Mouse (Mus musculus) forelimb bud, embryonic 11.5 days (tissue): ENCODE data around the gene Qtrt2.

Experiments
- DNase-seq: peaks from one replicate; pipeline ENCODE4 v3.0.0-alpha.2; 2012; ENCODE audit warnings: low read depth, low spot score

Qtrt2 gene

GRCm38 (mm10) chr16:43925001-43925558 is 1.5 kb downstream of the Qtrt2 start:
- no peak for DNase-seq

GRCm38 (mm10) chr16:43922630-43923029 is 4.0 kb downstream of the Qtrt2 start:
- no peak for DNase-seq

- no peak for DNase-seq
Observed at GRCm38 (mm10) chr16:43922024-43922423, 4.6 kb downstream of the Qtrt2 start.

DNA sequence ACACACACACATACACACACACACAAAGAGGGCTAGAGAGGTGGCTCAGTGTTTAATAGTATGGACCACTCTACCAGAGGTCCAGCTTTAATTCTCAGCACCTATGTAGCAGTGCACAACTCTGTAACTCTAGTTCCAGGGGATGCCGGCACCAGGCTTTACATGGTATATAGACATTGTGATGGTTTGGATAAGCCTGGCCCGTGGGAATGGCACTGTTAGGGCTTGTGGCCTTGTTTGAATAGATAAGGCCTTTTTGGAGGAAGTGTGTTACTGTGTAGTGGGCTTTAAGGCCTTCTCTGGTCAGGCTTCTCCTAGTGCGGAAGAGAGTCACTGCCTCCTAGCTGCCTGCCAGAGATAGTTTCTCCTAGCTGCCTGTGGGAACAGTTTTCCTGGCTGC is 7.7 kb downstream of the Qtrt2 start:
- DNase-seq, result no peak

DNA sequence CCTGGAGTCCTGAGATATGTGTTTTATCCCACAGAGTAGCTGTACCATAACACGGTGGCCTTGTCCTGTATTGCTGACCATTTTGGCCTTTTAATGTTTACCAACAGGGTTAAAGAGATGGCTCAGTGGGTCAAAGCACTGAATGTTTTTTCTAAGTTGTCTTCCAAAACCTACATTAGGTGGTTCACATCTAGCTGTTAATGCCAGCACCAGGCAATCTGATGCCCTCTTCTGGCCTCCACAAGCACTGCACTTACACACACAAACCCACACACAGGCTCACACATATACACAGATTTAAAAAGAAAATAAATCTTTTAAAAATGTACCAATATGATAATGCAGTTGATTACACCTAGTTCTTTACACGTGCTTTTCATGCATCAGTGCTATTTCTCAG is 17.7 kb downstream of the Qtrt2 start:
- DNase-seq, result no peak

GRCm38 (mm10) chr16:43900571-43900970 is 26.0 kb downstream of the Qtrt2 start:
- no peak for DNase-seq

GRCm38 (mm10) chr16:43900138-43900537 is 26.5 kb downstream of the Qtrt2 start:
- DNase-seq, result no peak

GRCm38 (mm10) chr16:43894501-43894900 is 32.1 kb downstream of the Qtrt2 start:
- no peak for DNase-seq

DNA sequence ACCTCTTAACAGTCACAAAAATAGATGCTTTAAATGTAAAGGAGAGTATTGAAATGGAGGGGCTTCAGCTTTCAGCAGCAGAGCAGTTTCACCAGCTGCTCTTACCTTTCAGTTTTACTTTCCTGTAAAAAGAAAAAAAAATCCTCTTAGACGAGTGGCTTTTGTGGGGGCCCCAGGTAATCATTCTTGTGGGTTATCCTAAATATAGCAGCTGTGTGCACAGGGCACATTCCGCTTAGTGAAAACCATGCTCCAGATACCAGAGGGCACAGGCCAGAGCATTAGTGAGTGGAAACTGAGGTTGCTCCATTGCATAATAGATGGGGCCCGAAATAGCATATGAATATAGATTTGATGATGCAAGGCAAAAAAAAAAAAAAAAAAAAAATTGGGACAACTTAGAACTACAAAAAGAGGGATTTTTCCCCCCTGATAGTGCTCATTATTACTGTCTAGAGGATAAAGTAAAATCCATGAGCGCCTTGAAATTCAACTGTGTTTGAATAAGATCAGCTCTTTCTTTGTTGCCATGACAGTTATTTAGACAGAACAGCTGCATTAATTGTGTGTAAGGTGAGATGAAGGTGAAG is 35.8 kb downstream of the Qtrt2 start:
- DNase-seq, result no peak

- no peak for DNase-seq
Observed at GRCm38 (mm10) chr16:43890005-43890336, 36.6 kb downstream of the Qtrt2 start.

DNA sequence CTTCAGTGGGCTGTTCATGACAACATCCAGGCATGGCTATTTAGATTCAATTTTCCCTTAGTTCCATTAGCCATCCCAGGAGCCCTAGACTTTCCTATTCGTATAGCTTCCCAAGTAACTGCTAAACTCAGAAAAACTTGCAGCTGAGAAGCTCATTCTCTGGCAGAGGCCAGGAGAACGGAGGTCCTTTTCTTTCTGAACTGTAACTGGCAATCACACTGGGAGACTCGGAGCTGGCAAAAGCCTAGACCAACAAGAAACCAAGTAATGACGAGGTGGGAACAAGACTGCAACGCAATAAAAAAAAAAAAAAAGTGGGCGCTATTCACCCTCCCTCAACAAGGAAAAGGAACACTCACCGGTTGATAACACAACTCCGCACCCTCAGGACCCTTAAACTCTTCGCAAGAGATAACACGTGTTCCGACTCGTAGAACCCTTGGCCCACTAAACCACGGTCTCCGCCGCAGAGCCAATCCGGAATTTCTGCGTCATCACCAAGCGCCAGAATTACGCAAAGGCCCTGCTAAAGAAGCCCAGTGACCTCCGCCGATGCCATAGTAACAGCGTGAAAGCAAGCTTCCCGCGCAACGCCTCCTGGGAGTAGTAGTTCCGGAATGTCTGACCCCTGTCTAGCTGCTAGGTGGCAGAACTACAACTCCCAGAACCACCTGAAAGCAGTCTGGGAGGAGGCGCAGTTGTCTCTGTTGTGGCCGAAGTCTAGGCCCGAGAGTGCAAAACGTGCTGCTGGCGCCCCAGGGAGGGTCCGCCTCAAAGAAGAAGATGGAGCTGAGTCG is 37.2 kb downstream of the Qtrt2 start, which contains the start of gene Ccdc191:
Gene Ccdc191 (plus strand): TSS at position 593 of the 797 bp plus-strand sequence.
- DNase-seq, result peak; percentile 100

GRCm38 (mm10) chr16:43882329-43882728 is 44.3 kb downstream of the Qtrt2 start:
- DNase-seq, result no peak

- peak; percentile 16 for DNase-seq
Observed at GRCm38 (mm10) chr16:43881636-43882035, 45.0 kb downstream of the Qtrt2 start.

DNA sequence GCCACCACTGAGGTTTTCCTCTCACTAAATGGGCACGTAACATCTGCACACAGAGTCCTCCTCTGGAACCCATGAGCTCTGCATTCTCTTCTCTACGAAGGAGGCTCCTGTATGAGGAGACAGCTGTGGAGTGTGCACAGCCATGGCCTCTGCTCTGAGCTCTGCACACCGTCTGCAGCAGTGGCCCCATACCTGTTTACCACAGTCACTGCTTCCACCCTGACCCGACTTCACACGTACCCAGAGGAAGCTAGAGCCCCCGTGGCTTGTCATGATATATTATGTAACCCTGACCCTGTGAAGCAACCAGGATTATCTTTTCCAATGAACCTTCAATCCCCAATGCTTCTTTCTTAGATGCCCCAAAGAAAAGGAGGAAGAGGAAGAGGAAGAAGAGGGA is 46.8 kb downstream of the Qtrt2 start:
- no peak for DNase-seq

- no peak for DNase-seq
Observed at GRCm38 (mm10) chr16:43871419-43871818, 55.2 kb downstream of the Qtrt2 start.

DNA sequence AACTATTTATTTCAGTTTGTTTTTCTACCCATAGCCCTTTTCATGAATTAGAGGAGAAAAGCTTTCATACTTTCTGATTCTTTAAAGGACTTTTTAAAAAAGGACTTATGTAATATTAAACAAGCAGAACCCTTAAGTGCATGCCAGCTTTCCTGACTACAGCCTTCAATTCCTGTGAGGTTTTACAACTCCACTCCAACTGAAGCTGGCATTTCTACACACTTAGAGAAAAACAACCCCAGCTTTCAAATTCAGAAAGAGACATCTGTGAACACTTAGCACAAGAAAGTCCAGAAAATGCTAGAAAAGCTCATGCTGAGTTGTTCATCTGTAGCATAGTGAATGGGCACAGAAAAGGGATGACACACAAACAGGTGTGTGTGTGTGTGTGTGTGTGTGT is 56.8 kb downstream of the Qtrt2 start:
- DNase-seq, result no peak

- no peak for DNase-seq
Observed at GRCm38 (mm10) chr16:43860624-43861023, 66.0 kb downstream of the Qtrt2 start.

DNA sequence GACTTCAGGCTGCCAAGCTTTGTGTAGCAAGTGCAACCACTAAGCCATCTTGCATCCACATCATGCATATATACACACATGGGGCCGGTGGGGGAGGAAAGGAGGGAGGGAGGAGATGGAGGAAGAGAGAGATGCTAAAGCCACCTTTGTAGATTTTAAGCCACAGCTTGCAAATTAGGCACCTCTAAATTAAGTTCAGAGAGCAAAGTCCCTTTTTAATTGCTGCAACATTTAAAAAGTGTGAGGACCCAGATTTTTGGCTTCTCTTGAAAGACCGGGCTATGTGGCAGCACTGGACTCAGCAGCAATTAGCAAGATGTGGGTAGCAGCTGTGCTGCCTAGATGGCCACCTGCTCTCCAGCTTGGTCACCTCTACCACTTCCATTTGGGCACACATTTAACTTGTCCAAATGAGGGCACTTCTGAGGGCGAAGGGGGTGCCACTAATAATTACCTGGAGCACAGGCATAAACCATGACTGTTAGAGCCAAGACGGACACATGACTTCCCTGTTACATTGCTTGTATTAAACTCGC is 67.6 kb downstream of the Qtrt2 start:
- no peak for DNase-seq

DNA sequence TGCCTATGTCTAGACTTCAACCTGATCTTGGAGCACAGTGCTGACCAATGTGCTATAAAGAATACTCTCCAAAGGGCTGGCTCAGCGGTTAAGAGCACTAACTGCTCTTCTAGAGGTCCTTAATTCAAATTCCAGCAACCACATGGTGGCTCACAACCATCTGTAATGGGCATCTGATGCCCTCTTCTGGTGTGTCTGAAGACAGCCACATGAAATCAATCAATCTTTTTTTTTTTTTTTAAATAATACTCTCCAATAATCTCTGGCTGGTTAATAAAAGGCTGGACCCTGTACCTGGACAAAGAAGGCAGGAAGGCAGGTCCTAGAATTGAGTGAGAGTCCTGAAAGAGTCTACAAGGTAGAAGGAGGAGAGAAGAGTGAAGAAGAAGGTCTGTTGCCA is 76.8 kb downstream of the Qtrt2 start:
- no peak for DNase-seq

DNA sequence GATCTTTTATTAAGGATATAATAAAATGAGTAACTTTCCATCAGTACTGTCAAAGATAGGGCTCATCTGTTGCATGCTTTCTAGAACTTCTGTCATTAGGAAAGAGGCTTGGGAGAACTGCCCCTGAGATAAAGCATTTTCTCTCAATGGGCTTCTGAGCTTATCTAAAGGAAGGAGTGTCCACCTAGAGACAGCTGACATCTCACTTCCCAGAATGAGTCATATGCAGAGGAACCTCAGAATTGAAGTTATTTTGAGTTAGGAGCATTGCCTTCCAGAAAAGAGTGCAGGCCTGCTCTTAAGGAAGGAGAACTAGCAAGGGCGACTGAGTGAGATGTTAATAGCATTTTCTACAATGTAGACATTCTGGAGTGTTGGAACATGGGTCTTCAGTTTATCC is 85.4 kb downstream of the Qtrt2 start:
- no peak for DNase-seq

- DNase-seq, result no peak
Observed at GRCm38 (mm10) chr16:43831957-43832356, 94.7 kb downstream of the Qtrt2 start.

- no peak for DNase-seq
Observed at GRCm38 (mm10) chr16:43827492-43827891, 99.1 kb downstream of the Qtrt2 start.

DNA sequence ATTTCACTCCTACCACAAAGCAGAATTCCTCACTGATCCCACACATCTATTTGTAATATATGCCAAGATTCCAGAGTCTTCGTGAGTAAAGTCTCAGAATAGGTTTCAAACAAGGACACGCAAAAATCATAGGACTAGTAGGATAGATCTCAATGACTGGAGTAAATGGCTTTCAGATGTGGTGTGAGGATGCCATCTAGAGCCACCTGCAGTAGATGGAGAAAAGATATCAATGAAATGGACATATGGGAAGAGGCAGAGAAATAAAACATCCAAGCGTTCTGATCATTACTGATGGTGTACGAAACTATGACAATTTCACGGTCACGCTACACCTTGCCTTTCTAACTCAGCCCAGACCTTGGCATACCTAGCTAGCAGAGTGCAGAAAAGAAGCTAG is 108.2 kb downstream of the Qtrt2 start:
- no peak for DNase-seq
